Mouse (Mus musculus) midbrain, embryonic 15.5 days (tissue): ENCODE data around the gene Lrsam1. TPM values are rescaled to one million over a fixed set of nuclear protein-coding genes. Genes with fewer than 3 reads are reported as not detected.
"Not testable (repeated sequence)": the region's sequence is repeated elsewhere in the genome, so short reads cannot be mapped to it uniquely, and the experiment has no call there.

Source experiments
- ATAC-seq: fragments of 200-750 bp; cut with Nextera tagmentation; replicated peaks from 2 replicates; pipeline ENCODE4 v1.8.0; 2017; ENCODE audit warnings: moderate TSS enrichment
- H3K27ac ChIP-seq: fragments of 300-500 bp; sonication (generic); 2 replicates; pipeline ENCODE4 v1.5.1; 2015; ENCODE audit warnings: mild to moderate bottlenecking, inconsistent platforms
- H3K27me3 ChIP-seq: fragments of 300-500 bp; sonication (generic); replicated peaks from 2 replicates; pipeline ENCODE4 v1.6.1; 2015; ENCODE audit warnings: inconsistent platforms
- H3K36me3 ChIP-seq: fragments of 300-500 bp; sonication (generic); replicated peaks from 2 replicates; pipeline ENCODE4 v1.6.1; 2015; ENCODE audit warnings: inconsistent platforms
- H3K4me1 ChIP-seq: fragments of 300-500 bp; sonication (generic); 2 replicates; pipeline ENCODE4 v1.6.1; 2015; ENCODE audit warnings: inconsistent platforms
- H3K4me2 ChIP-seq: fragments of 300-500 bp; sonication (generic); 2 replicates; pipeline ENCODE4 v1.6.1; 2015; ENCODE audit warnings: inconsistent platforms, mild to moderate bottlenecking, moderate library complexity
- H3K4me3 ChIP-seq: fragments of 300-500 bp; sonication (generic); 2 replicates; pipeline ENCODE4 v1.5.1; 2015; ENCODE audit warnings: mild to moderate bottlenecking, inconsistent platforms
- H3K9ac ChIP-seq: fragments of 300-500 bp; sonication (generic); 2 replicates; pipeline ENCODE4 v1.6.1; 2015; ENCODE audit warnings: mild to moderate bottlenecking, inconsistent platforms
- H3K9me3 ChIP-seq: fragments of 300-500 bp; sonication (generic); 2 replicates; pipeline ENCODE4 v1.6.1; 2016; ENCODE audit warnings: inconsistent platforms
- WGBS: fragments of 180-500 bp; shearing (Covaris S2); methylation state at CpG from one replicate; pipeline ENCODE4 v1.1.7; 2015; ENCODE audit warnings: mixed read lengths; 5-methylcytosine and 5-hydroxymethylcytosine counted together
- polyA plus RNA-seq: library from polyadenylated mRNA; unstranded; fragments of >200 nt; fragmentation: Nextera tagmentation; extraction: Ambion mirVana; gene quantifications from 2 replicates; pipeline ENCODE4 v1.2.1, GENCODE M21; 2015

The Lrsam1 gene
- 22.8 and 24.2 TPM in 2 replicates for polyA plus RNA-seq

DNA sequence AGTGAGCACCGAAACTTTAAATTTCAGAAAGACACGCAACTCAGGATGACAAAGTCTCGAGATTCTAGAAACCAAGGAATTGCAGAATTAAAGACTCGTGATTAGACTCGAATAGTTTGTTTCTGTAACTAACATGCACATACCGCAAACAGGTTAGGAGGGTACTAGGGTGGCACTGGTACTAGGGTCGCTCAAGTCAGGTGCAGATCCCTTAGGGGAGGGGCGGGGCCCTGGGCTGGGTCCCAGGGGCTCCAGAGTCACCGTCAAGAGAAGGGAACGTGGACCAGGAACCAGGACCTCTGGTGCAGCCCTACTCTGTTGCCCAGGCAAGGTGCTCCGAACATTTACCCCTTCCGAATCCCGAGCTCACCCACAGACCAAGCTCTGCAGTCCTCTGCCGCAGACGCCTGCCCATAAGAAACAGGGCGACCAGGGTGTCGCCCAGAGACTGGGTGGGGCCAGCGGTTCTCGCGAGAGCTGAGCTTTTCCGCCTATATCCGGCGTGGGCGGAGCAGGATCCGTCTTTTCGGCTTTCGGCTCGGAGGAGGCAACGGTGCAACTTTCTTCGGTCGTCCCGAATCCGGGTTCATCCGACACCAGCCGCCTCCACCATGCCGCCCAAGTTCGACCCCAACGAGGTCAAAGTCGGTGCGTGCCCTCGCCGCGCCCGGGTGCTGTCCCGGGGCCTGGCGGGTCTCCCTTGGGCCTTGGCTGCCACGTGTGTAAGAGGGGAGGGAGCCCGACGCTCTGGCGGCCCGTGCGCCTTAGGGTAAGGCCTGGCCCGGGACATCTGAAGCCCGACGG, at the start of gene Lrsam1, which contains the start of gene Rpl12:
Gene Lrsam1, minus strand, starts transcription at position 423 of the 804 bp plus-strand sequence.
Gene Rpl12, plus strand, starts transcription at position 368 of the 804 bp plus-strand sequence.
- H3K4me3 ChIP-seq: peak within 1 kb of the TSS; percentile 76
- H3K36me3 ChIP-seq: peaks cover 6% of the 10 kb centered on the region; the same call in 1 of the 2 replicates
- WGBS: 3% methylated on average over 55 of the region's 55 CpGs
- ATAC-seq: peak; percentile 94
- H3K4me2 ChIP-seq: peak within 1 kb of the TSS; percentile 82
- no peaks in the 10 kb centered on the region for H3K9me3 ChIP-seq
- peak within 1 kb of the TSS; percentile 76 for H3K27ac ChIP-seq
- H3K9ac ChIP-seq: peak within 1 kb of the TSS; percentile 66
- no peaks in the 10 kb centered on the region for H3K27me3 ChIP-seq
- peaks cover 37% of the 10 kb centered on the region for H3K4me1 ChIP-seq

DNA sequence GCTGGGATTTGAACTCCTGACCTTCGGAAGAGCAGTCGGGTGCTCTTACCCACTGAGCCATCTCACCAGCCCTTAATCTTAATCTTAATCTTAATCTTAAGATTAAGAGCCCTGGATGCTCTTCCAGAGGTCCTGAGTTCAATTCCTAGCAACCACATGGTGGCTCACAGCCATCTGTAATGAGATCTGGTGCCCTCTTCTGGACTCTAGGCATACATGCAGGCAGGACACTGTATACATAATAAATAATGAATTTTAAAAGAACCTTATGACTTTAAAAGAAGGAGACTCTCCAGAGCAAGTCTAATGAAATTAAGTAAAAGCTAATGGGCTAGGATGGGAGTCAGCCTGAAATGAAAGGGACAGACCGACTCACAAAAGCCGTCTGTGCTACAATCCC, 47.6 kb upstream of the Lrsam1 start:
- H3K4me1 ChIP-seq, H3K4me2 ChIP-seq, H3K27ac ChIP-seq, H3K36me3 ChIP-seq, H3K9ac ChIP-seq, H3K27me3 ChIP-seq, ATAC-seq, H3K4me3 ChIP-seq, H3K9me3 ChIP-seq: not testable (repeated sequence)
- 82% methylated on average over 4 of the region's 4 CpGs for WGBS

DNA sequence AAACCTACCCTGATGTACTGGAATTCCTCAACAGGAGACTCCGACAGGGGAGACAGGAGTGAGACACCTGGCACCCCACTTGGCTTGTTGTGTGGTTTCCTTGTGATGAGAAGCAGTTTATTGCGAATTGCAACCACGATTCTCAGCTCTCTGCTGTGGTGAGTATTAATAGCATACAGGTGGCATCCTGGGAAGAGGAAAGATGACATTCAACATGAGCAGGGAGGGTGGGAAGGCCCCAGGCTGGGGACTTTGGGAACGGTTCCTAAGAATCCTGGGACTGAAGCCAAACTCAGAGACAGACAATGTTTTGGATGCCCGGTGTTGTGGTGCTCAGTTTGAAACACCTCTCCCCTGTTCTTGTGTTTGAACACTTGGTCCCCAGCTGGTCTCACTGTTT, 43.6 kb upstream of the Lrsam1 start:
- no peak for ATAC-seq
- no peaks in the 10 kb centered on the region for H3K4me1 ChIP-seq
- 74% methylated on average over 5 of the region's 5 CpGs for WGBS
- no peaks in the 10 kb centered on the region for H3K9me3 ChIP-seq
- H3K36me3 ChIP-seq: peaks cover 7% of the 10 kb centered on the region
- H3K27ac ChIP-seq: no peak overlapping the region
- H3K27me3 ChIP-seq: no peaks in the 10 kb centered on the region
- H3K4me2 ChIP-seq: no peak overlapping the region
- no peak overlapping the region for H3K9ac ChIP-seq
- no peak overlapping the region for H3K4me3 ChIP-seq

DNA sequence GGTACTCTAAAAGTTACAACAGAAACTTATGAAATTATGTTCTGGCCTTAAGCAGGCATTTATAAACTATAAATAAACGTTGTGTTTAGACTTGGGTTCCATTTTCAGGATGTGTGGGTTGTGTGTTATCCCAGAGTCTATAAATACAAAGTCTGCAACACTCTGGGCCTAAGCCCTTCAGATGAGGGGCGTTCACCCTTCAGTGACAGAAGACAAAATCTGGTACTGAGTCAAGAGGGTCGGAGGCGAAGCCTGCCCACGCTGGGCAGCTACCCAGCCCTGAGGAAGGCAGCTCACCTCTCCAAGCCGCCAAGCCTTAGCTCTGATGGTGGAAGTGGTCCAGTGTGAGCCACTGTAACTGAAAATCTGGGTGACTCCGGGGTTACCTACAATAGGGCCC, 40.7 kb upstream of the Lrsam1 start:
- Histone ChIP-seq H3K4me2 (no peak overlapping the region), H3K4me1 (no peaks in the 10 kb centered on the region), H3K36me3 (peaks cover 7% of the 10 kb centered on the region), H3K9me3 (no peaks in the 10 kb centered on the region), H3K9ac (no peak overlapping the region), H3K27ac (no peak overlapping the region), H3K27me3 (no peaks in the 10 kb centered on the region), H3K4me3 (no peak overlapping the region)
- no peak for ATAC-seq
- 84% methylated on average over 7 of the region's 7 CpGs for WGBS

DNA sequence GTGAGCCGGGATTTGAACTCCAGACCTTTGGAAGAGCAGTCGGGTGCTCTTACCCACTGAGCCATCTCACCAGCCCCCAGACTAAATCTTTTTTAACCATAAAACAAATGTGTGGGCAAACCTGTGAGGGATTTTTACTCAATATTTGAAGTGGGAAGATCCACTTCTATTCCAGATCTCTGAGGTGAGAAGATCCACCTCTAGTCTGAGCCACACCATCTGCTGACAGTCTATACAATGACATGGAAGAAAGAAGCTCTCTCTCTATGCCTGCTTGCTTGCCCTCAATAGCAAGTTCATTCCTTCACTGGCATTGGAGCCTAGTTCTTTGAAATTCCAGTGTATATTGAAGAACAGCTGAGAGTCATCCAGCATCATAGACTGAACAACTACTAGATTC, 38.3 kb upstream of the Lrsam1 start:
- Histone ChIP-seq H3K9me3 (no peaks in the 10 kb centered on the region), H3K27ac (no peak overlapping the region), H3K36me3 (peaks cover 7% of the 10 kb centered on the region), H3K4me1 (no peaks in the 10 kb centered on the region), H3K4me3 (no peak overlapping the region), H3K27me3 (no peaks in the 10 kb centered on the region), H3K4me2 (no peak overlapping the region), H3K9ac (no peak overlapping the region)
- 91% methylated on average over 2 of the region's 2 CpGs for WGBS
- no peak for ATAC-seq

DNA sequence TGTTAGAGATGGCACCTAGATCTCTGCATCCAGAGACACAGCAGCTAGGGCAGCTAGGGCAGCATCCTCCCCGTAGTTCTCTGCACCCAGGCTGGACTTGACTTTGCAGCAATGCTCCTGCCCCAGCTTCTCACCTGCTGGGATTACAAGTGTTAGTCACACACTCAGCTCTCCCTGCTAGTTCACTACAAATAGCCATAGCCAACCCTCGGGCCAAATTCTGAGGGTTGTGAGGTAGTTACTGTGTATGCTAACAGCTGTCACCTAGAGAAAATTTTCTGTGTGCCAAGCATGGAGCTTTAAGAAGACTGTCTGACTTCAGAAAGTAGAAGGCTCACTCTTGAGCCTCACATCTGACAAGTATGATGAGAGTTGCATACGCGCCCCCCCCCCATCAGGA, 36.4 kb upstream of the Lrsam1 start:
- H3K4me2 ChIP-seq: no peak overlapping the region
- no peaks in the 10 kb centered on the region for H3K27me3 ChIP-seq
- no peak overlapping the region for H3K27ac ChIP-seq
- no peak overlapping the region for H3K4me3 ChIP-seq
- WGBS: 81% methylated on average over 4 of the region's 4 CpGs
- H3K9ac ChIP-seq: no peak overlapping the region
- H3K36me3 ChIP-seq: peaks cover 4% of the 10 kb centered on the region; the same call in 1 of the 2 replicates
- no peaks in the 10 kb centered on the region for H3K9me3 ChIP-seq
- no peak for ATAC-seq
- no peaks in the 10 kb centered on the region for H3K4me1 ChIP-seq

DNA sequence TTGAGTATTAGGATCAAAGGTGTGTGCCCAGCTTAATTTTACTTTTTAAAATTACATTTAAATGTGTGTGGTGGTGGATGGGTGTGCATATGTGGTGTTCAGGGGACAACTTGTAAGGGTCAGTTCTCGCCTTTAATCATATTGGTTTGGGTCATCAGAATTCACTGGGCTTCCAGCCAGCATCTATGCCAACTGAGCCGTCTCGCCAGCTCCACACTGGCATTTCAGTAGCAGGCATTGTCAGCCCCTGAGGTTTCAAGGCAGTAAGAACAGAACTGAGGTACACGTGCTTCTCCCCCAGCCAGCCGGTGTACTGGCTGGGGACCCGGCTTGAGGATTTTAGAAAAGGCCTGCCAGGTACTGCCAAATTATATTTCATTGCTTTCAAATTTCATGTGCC, 35.7 kb upstream of the Lrsam1 start:
- H3K36me3 ChIP-seq: peaks cover under 1% of the 10 kb centered on the region; the same call in 1 of the 2 replicates
- H3K27me3 ChIP-seq: no peaks in the 10 kb centered on the region
- no peaks in the 10 kb centered on the region for H3K4me1 ChIP-seq
- H3K9me3 ChIP-seq: no peaks in the 10 kb centered on the region
- 67% methylated on average over 6 of the region's 6 CpGs for WGBS
- no peak overlapping the region for H3K4me2 ChIP-seq
- no peak overlapping the region for H3K4me3 ChIP-seq
- no peak for ATAC-seq
- H3K27ac ChIP-seq: no peak overlapping the region
- no peak overlapping the region for H3K9ac ChIP-seq

DNA sequence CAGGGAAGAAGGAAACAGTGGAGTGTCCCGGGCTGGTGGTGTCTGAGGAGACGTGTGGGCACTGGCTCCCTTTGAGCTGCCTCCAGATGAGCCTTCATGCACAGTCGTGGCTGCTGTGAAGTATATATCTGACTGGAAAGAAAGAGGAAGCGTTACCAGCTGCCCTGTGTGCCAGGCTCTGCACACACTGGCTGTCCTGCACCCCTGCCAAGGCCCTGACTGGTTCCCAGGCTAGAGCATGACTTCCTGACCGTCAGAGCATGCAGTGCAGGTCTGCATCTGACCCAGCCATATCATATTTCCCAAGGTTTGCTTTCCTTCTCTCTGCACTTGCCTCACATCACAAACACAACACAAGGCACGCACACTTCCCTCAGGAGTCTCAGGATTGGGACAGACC, 30.7 kb upstream of the Lrsam1 start:
- no peaks in the 10 kb centered on the region for H3K9me3 ChIP-seq
- H3K36me3 ChIP-seq: no peaks in the 10 kb centered on the region; the same call in 1 of the 2 replicates
- H3K4me2 ChIP-seq: no peak overlapping the region
- no peak for ATAC-seq
- 74% methylated on average over 6 of the region's 6 CpGs for WGBS
- H3K9ac ChIP-seq: no peak overlapping the region
- H3K4me1 ChIP-seq: no peaks in the 10 kb centered on the region
- no peak overlapping the region for H3K27ac ChIP-seq
- no peaks in the 10 kb centered on the region for H3K27me3 ChIP-seq
- H3K4me3 ChIP-seq: no peak overlapping the region

DNA sequence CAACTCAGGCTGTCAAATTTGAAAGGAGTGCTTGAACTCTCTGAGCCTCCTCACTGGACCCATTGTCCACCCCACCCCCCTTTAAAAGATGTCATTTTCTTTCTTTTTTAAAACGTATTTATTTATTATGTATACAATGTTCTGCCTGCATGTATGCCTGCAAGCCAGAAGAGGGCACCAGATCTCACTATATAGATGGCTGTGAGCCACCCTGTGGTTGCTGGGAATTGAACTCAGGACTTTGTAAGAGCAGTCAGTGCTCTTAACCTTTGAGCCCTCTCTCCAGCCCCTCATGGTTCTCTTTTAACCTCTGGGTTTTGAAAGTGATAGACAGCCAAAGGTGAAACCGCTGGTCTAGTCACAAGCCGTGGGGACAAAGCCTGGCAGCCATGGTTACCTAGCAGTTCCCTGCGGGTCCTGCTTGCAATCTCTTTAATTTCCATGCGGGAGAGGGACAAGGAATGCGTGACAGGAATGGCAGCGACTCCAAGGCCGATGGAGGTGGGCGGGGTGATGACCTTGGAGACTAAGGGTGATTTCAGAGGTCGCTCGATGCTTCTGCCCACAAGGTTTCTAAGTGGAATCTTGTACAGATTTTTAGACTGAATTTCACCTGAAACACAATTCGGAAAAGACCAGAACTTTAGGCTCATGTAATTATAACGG, 28.9 kb upstream of the Lrsam1 start:
- Histone ChIP-seq H3K9ac (no peak overlapping the region), H3K27me3 (no peaks in the 10 kb centered on the region), H3K4me1 (no peaks in the 10 kb centered on the region), H3K4me3 (no peak overlapping the region), H3K27ac (no peak overlapping the region), H3K4me2 (no peak overlapping the region), H3K9me3 (no peaks in the 10 kb centered on the region), H3K36me3 (no peaks in the 10 kb centered on the region; the same call in 1 of the 2 replicates)
- no peak for ATAC-seq
- whole genome bisulfite sequencing: 57% methylated on average over 13 of the region's 13 CpGs

DNA sequence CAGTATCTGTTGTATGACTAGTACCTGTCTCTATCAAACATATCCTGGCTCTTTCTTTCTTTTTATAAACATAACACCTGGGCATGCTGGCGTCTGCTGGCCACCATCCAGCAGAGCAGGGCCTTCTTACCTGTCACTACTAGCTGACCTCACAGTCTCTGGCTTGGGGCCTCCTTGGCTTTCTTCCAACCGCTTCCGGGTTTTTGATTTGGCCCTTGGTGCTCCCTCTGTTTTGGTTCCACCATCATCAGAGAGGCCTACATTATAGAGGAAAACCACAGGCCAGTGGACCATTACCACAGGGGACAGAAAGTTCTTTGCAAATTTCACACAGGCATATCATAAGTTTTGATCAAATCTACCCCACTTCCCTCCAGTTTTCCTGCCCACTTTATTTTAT, 28.0 kb upstream of the Lrsam1 start:
- no peak for ATAC-seq
- H3K27ac ChIP-seq: no peak overlapping the region
- H3K4me1 ChIP-seq: no peaks in the 10 kb centered on the region
- no peak overlapping the region for H3K4me2 ChIP-seq
- H3K4me3 ChIP-seq: no peak overlapping the region
- 80% methylated on average over 3 of the region's 3 CpGs for WGBS
- H3K36me3 ChIP-seq: no peaks in the 10 kb centered on the region; the same call in 1 of the 2 replicates
- no peaks in the 10 kb centered on the region for H3K27me3 ChIP-seq
- H3K9ac ChIP-seq: no peak overlapping the region
- no peaks in the 10 kb centered on the region for H3K9me3 ChIP-seq

DNA sequence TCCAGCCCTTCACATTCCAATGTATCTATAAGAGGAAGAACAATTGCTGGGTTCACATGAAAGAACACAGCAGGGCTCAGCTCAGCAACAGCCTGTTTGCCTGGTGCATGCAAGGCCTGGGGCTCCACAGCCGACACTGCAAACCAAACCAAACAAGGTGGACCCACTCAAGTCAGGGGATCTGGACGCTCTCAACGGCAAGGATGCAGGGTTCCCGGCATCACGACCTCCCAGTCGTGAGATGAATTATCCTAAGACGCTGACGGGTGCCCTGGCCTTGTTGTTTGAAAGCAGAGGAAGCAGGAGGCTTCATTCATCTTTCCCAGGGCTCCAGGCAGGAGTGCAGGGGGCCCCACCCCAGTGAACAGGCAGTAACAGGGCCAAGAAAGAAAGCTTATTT, 24.4 kb upstream of the Lrsam1 start:
- WGBS: 61% methylated on average over 8 of the region's 8 CpGs
- Histone ChIP-seq H3K27ac (no peak overlapping the region), H3K4me3 (no peak overlapping the region), H3K4me1 (peaks cover 17% of the 10 kb centered on the region), H3K27me3 (no peaks in the 10 kb centered on the region), H3K9ac (no peak overlapping the region), H3K36me3 (no peaks in the 10 kb centered on the region), H3K9me3 (no peaks in the 10 kb centered on the region), H3K4me2 (no peak overlapping the region)
- no peak for ATAC-seq

DNA sequence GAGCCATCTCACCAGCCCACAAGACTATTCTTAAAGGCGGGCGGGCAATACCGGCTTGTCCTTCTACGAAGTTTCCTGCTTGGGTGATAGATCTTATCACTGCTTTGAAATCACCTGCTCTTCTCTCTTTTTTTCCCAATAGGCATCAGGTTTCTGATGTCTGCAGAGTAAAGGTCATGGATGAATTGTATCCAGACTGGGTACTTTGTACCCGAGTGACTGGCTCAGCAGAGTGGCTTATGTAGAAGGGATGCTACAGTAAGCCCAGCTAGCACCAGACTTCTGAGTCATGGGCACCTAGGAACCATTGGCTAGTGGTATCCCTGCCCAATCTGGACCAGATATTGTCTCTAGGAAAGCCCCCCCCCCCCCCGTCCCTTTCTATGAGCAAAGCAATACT, 22.2 kb upstream of the Lrsam1 start:
- Histone ChIP-seq H3K36me3 (no peaks in the 10 kb centered on the region), H3K4me2 (no peak overlapping the region), H3K27me3 (no peaks in the 10 kb centered on the region), H3K4me3 (no peak overlapping the region), H3K9me3 (no peaks in the 10 kb centered on the region), H3K9ac (no peak overlapping the region), H3K4me1 (peaks cover 24% of the 10 kb centered on the region), H3K27ac (no peak overlapping the region)
- WGBS: 47% methylated on average over 6 of the region's 6 CpGs
- ATAC-seq: no peak
